Mouse (Mus musculus): ENCODE results near the gene Camsap3. TPM values are rescaled to one million over a fixed set of nuclear protein-coding genes. Genes with fewer than 3 reads are reported as not detected.

Camsap3 gene
- polyA plus RNA-seq (2015; fragmentation: Nextera tagmentation; extraction: Ambion mirVana): 2.9 and 8.1 TPM in 2 replicates

GRCm38 (mm10) chr8:3586993-3587390, at the start of gene Camsap3:
TSS of gene Camsap3 (plus strand) at chr8:3587293.

GRCm38 (mm10) chr8:3567641-3568371, 19.3 kb upstream of the Camsap3 start, which contains the start of gene C330021F23Rik:
TSS of gene C330021F23Rik (plus strand) at chr8:3567990.

DNA sequence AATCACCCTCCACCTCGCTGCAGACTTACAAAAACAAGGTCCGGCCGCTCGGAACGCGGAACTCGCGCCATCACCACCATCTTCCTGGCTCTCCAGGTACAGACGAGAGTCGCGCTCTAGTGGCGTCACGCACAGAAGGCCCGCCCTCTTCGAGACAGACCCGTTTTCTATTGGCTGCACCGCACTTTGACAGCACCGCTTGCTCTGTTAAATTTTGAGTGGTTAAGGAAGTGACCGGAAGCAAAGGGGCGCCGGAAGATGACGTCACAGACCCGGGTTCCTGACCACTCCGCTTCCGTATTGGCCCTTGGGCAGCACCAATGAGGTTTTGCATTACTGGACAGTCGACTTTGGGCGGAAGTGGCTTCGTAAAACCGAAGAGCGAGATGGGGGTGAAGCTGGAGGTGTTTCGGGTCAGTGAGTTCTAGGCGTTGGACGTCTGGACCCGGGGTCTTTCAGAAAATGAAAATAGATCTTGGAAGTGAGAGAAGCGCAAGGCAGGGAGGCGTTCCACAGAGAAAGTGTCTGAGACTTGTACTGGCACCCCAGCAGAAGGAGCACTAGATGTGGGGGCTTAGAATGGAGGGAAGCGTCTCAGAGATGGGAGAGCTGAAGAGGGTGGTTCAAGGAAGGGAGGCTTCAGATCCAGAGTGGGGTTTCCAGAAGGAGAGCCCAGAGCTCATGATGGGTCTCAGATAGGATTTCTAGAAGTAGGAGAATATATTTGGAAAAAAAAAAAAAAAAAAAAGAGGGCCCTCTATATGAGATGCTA, 34.3 kb downstream of the Camsap3 start, which contains the start of the genes Xab2 and Pet100:
TSS of gene Xab2 (minus strand) at position 118 of the 772 bp plus-strand sequence.
TSS of gene Pet100 (plus strand) at position 350 of the 772 bp plus-strand sequence.

DNA sequence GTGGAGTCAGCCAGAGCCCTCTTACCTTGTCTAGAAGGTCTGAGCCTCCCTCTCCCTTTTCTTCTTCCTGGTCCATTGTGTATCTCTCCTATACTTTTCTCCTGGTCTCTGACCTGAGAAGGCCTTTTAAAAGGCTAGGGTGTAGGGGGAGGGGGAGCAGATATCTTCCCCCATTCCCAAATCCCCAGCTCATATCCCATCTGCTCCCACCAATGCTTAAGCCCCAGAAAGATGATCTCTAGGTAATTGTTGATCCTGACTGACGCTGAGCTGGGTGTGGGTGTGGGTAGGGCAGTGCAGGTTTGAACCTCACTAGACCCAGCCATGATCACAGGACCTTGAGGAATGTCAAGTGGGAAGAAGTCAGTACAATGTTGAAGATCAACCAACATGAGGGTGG, 38.4 kb downstream of the Camsap3 start, which contains the start of gene Pcp2:
TSS of gene Pcp2 (minus strand) at position 101 of the 400 bp plus-strand sequence.

DNA sequence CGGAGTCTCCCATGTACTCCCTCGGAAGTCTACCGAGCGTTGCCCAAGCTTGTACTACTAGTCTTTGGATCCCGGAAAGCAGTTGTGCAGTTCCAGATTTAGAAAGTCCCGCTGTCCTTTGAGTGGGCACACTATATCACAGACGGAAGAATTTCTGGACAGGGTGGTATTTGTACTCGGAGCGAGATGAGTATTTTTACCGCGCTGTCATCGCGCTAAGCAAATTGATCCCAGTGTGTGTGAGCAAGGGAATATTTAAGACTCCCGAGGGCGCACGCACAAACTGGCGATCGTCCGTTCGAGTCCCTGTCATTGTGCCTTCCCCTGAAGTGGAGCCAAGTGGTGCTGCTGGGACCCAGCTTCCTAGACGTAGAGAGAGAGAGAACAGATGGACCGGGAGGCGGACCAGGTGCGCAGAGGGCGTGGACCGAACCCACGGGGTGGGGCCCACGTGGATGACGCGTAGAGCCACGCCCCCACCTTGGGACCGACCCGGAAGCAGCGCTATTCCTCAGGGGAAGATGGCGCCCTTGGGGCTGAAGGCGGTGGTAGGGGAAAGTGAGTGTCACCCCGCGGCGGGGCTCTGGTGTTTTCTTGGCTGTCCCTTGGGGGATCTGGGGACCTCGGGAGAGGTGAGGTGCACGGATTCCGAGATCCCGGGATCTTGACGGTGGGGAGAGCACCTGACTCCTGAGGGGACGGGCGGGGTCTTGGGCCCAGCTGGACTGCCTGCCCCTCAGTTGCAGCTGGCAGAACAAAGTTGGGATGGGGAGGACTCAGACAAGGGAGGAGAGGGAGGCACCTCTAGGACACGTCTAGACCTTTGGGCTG, 43.8 kb downstream of the Camsap3 start, which contains the start of gene Stxbp2:
TSS of gene Stxbp2 (plus strand) at position 309 of the 831 bp plus-strand sequence.

DNA sequence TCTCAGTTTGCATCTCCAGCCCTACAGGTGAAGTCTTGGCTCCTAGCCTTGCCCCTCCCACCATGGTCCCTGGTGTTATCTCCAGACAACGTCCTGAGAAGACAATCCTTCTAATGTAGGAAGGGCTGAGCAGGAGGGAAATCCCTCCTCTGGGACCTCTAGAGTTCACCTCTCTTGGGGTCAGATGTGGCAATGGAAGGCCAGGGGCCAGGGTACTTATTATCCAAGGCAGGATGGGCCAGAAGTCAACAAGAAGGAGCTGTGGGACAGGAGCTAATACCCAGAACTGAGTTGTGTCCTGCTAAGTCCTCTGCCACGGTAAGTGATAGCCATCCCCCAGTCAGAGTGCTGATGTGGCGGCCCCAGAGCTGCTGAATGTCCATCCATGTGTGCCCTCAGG, 68.4 kb downstream of the Camsap3 start, which contains the start of gene Retn:
TSS of gene Retn (plus strand) at position 245 of the 400 bp plus-strand sequence.

Other genes starting within 250 kb of the Camsap3 start
- gene A430078G23Rik, start 233.9 kb upstream of the Camsap3 start, polyA plus RNA-seq (2015; fragmentation: Nextera tagmentation; extraction: Ambion mirVana): 0.12 TPM in 1 of 2 replicates, not detected in the other
- gene Arhgef18, start 194.3 kb upstream of the Camsap3 start, polyA plus RNA-seq (2015; fragmentation: Nextera tagmentation; extraction: Ambion mirVana): 4.2 and 6.0 TPM in 2 replicates
- gene Pex11g, start 119.6 kb upstream of the Camsap3 start, polyA plus RNA-seq (2015; fragmentation: Nextera tagmentation; extraction: Ambion mirVana): 5.8 and 11.0 TPM in 2 replicates
- gene Tex45, start 116.4 kb upstream of the Camsap3 start, polyA plus RNA-seq (2015; fragmentation: Nextera tagmentation; extraction: Ambion mirVana): 0.14 TPM in 1 of 2 replicates, not detected in the other
- 28.0 and 29.2 TPM in 2 replicates for gene Zfp358, start 94.2 kb upstream of the Camsap3 start, polyA plus RNA-seq (2015; fragmentation: Nextera tagmentation; extraction: Ambion mirVana)
- 42.7 and 55.1 TPM in 2 replicates for gene Mcoln1, start 86.8 kb upstream of the Camsap3 start, polyA plus RNA-seq (2015; fragmentation: Nextera tagmentation; extraction: Ambion mirVana)
- 18.1 and 21.1 TPM in 2 replicates for gene Pnpla6, start 71.9 kb upstream of the Camsap3 start, polyA plus RNA-seq (2015; fragmentation: Nextera tagmentation; extraction: Ambion mirVana)
- 0.68 and 1.5 TPM in 2 replicates for gene C330021F23Rik, start 19.3 kb upstream of the Camsap3 start, polyA plus RNA-seq (2015; fragmentation: Nextera tagmentation; extraction: Ambion mirVana)
- gene Xab2, start 34.0 kb downstream of the Camsap3 start, polyA plus RNA-seq (2015; fragmentation: Nextera tagmentation; extraction: Ambion mirVana): 26.3 and 31.5 TPM in 2 replicates
- gene Pet100, start 34.3 kb downstream of the Camsap3 start, polyA plus RNA-seq (2015; fragmentation: Nextera tagmentation; extraction: Ambion mirVana): 267 and 643 TPM in 2 replicates
- gene Pcp2, start 38.3 kb downstream of the Camsap3 start, polyA plus RNA-seq (2015; fragmentation: Nextera tagmentation; extraction: Ambion mirVana): 0.17 TPM in 1 of 2 replicates, not detected in the other
- 40.3 and 82.1 TPM in 2 replicates for gene Stxbp2, start 43.7 kb downstream of the Camsap3 start, polyA plus RNA-seq (2015; fragmentation: Nextera tagmentation; extraction: Ambion mirVana)
- gene Retn, start 68.5 kb downstream of the Camsap3 start, polyA plus RNA-seq (2015; fragmentation: Nextera tagmentation; extraction: Ambion mirVana): 1.4 TPM in 1 of 2 replicates, not detected in the other
- 0.98 and 1.4 TPM in 2 replicates for gene Mcemp1, start 78.5 kb downstream of the Camsap3 start, polyA plus RNA-seq (2015; fragmentation: Nextera tagmentation; extraction: Ambion mirVana)
- gene Fcor, start 85.1 kb downstream of the Camsap3 start, polyA plus RNA-seq (2015; fragmentation: Nextera tagmentation; extraction: Ambion mirVana): 6.3 and 6.8 TPM in 2 replicates
- 26.5 and 28.8 TPM in 2 replicates for gene Trappc5, start 89.0 kb downstream of the Camsap3 start, polyA plus RNA-seq (2015; fragmentation: Nextera tagmentation; extraction: Ambion mirVana)
- gene Fcer2a, start 106.9 kb downstream of the Camsap3 start, polyA plus RNA-seq (2015; fragmentation: Nextera tagmentation; extraction: Ambion mirVana): 0.19 TPM in 1 of 2 replicates, not detected in the other
- 0.39 and 0.68 TPM in 2 replicates for gene Clec4g, start 133.4 kb downstream of the Camsap3 start, polyA plus RNA-seq (2015; fragmentation: Nextera tagmentation; extraction: Ambion mirVana)
- 0.24 and 0.41 TPM in 2 replicates for gene Cd209a, start 161.7 kb downstream of the Camsap3 start, polyA plus RNA-seq (2015; fragmentation: Nextera tagmentation; extraction: Ambion mirVana)

Measured in adrenal gland, postnatal 0 days (tissue).